Mouse (Mus musculus): ENCODE results near the gene Cilp2. TPM values are rescaled to one million over a fixed set of nuclear protein-coding genes. Genes with fewer than 3 reads are reported as not detected.
A peak's percentile ranks its signal among the peaks of the same experiment; 100 is the strongest.

The Cilp2 gene
- polyA plus RNA-seq, 1 experiment from 2014 or later: 1.2 TPM

GRCm38 (mm10) chr8:69864180-69864579 is 23.3 kb downstream of the Cilp2 start:
- no peak for ATAC-seq (ENCODE audit: low FRiP score, low read depth)
- H3K4me2 ChIP-seq (replicated peaks): no peak overlapping the region
- H3K4me3 ChIP-seq: no peak overlapping the region
- H3K9me3 ChIP-seq: no peaks in the 10 kb centered on the region
- H3K9ac ChIP-seq: 0 out of 2 replicates have a peak overlapping the region, but pooled peaks have one; percentile 8
- H3K4me1 ChIP-seq: no peaks in the 10 kb centered on the region
- H3K27me3 ChIP-seq: no peaks in the 10 kb centered on the region
- 66% methylated on average over 5 of the region's 5 CpGs for WGBS
- no peak overlapping the region for H3K27ac ChIP-seq
- no peaks in the 10 kb centered on the region for H3K36me3 ChIP-seq

GRCm38 (mm10) chr8:69863387-69864020 is 24.0 kb downstream of the Cilp2 start:
- Histone ChIP-seq H3K9me3 (no peaks in the 10 kb centered on the region), H3K4me3 (no peak overlapping the region), H3K27me3 (no peaks in the 10 kb centered on the region), H3K36me3 (no peaks in the 10 kb centered on the region), H3K27ac (no peak overlapping the region), H3K4me2 (replicated peaks) (no peak overlapping the region), H3K4me1 (no peaks in the 10 kb centered on the region), H3K9ac (no peak overlapping the region)
- no peak for ATAC-seq (ENCODE audit: low FRiP score, low read depth)
- 83% methylated on average over 5 of the region's 5 CpGs for WGBS

- Histone ChIP-seq H3K9me3 (no peaks in the 10 kb centered on the region), H3K4me2 (replicated peaks) (no peak overlapping the region), H3K36me3 (no peaks in the 10 kb centered on the region), H3K4me1 (no peaks in the 10 kb centered on the region), H3K9ac (no peak overlapping the region), H3K4me3 (no peak overlapping the region), H3K27me3 (no peaks in the 10 kb centered on the region), H3K27ac (no peak overlapping the region)
- no peak for ATAC-seq (ENCODE audit: low FRiP score, low read depth)
- 75% methylated on average over 2 of the region's 2 CpGs for WGBS
Measured at GRCm38 (mm10) chr8:69861251-69861650, 26.2 kb downstream of the Cilp2 start.

GRCm38 (mm10) chr8:69860807-69861206 is 26.7 kb downstream of the Cilp2 start:
- Histone ChIP-seq H3K4me3 (no peak overlapping the region), H3K4me2 (replicated peaks) (no peak overlapping the region), H3K4me1 (no peaks in the 10 kb centered on the region), H3K27me3 (no peaks in the 10 kb centered on the region), H3K9me3 (no peaks in the 10 kb centered on the region), H3K9ac (no peak overlapping the region), H3K36me3 (no peaks in the 10 kb centered on the region), H3K27ac (no peak overlapping the region)
- ATAC-seq (ENCODE audit: low FRiP score, low read depth): no peak
- WGBS: 58% methylated on average over 4 of the region's 4 CpGs

- ATAC-seq (ENCODE audit: low FRiP score, low read depth): no peak
- H3K27ac ChIP-seq: no peak overlapping the region
- no peak overlapping the region for H3K4me2 ChIP-seq (replicated peaks)
- H3K9me3 ChIP-seq: no peaks in the 10 kb centered on the region
- H3K4me1 ChIP-seq: no peaks in the 10 kb centered on the region
- no peaks in the 10 kb centered on the region for H3K36me3 ChIP-seq
- 91% methylated on average over 10 of the region's 10 CpGs for WGBS
- no peak overlapping the region for H3K9ac ChIP-seq
- no peaks in the 10 kb centered on the region for H3K27me3 ChIP-seq
- H3K4me3 ChIP-seq: no peak overlapping the region
Measured at GRCm38 (mm10) chr8:69853869-69854268, 33.6 kb downstream of the Cilp2 start.

- no peak overlapping the region for H3K27ac ChIP-seq
- no peaks in the 10 kb centered on the region for H3K9me3 ChIP-seq
- H3K4me2 ChIP-seq (replicated peaks): no peak overlapping the region
- no peak for ATAC-seq (ENCODE audit: low FRiP score, low read depth)
- no peaks in the 10 kb centered on the region for H3K36me3 ChIP-seq
- 77% methylated on average over 7 of the region's 7 CpGs for WGBS
- no peaks in the 10 kb centered on the region for H3K27me3 ChIP-seq
- no peak overlapping the region for H3K9ac ChIP-seq
- H3K4me3 ChIP-seq: no peak overlapping the region
- no peaks in the 10 kb centered on the region for H3K4me1 ChIP-seq
Measured at GRCm38 (mm10) chr8:69850926-69851506, 36.5 kb downstream of the Cilp2 start.

- no peaks in the 10 kb centered on the region for H3K4me1 ChIP-seq
Measured at GRCm38 (mm10) chr8:69849899-69850298, 37.6 kb downstream of the Cilp2 start.

GRCm38 (mm10) chr8:69848951-69849350 is 38.5 kb downstream of the Cilp2 start:
- H3K36me3 ChIP-seq: no peaks in the 10 kb centered on the region
- no peak overlapping the region for H3K4me2 ChIP-seq (replicated peaks)
- H3K27me3 ChIP-seq: no peaks in the 10 kb centered on the region
- H3K4me3 ChIP-seq: no peak overlapping the region
- no peak overlapping the region for H3K9ac ChIP-seq
- no peak overlapping the region for H3K27ac ChIP-seq
- H3K4me1 ChIP-seq: no peaks in the 10 kb centered on the region
- 83% methylated on average over 8 of the region's 8 CpGs for WGBS
- ATAC-seq (ENCODE audit: low FRiP score, low read depth): peak; percentile 15; the same call in 1 of the 2 replicates
- no peaks in the 10 kb centered on the region for H3K9me3 ChIP-seq

More at GRCm38 (mm10) chr8:69849899-69850298, 37.6 kb downstream of the Cilp2 start:
- Histone ChIP-seq H3K4me3 (no peak overlapping the region), H3K4me2 (replicated peaks) (no peak overlapping the region), H3K27ac (no peak overlapping the region), H3K36me3 (no peaks in the 10 kb centered on the region), H3K27me3 (no peaks in the 10 kb centered on the region), H3K9me3 (no peaks in the 10 kb centered on the region), H3K9ac (no peak overlapping the region)
- ATAC-seq (ENCODE audit: low FRiP score, low read depth): no peak
- WGBS: 37% methylated on average over 3 of the region's 3 CpGs

GRCm38 (mm10) chr8:69847167-69848065 is 40.1 kb downstream of the Cilp2 start:
- H3K4me3 ChIP-seq: no peak overlapping the region
- no peaks in the 10 kb centered on the region for H3K36me3 ChIP-seq
- H3K9me3 ChIP-seq: no peaks in the 10 kb centered on the region
- no peak overlapping the region for H3K27ac ChIP-seq
- ATAC-seq (ENCODE audit: low FRiP score, low read depth): no peak
- H3K9ac ChIP-seq: no peak overlapping the region
- no peak overlapping the region for H3K4me2 ChIP-seq (replicated peaks)
- no peaks in the 10 kb centered on the region for H3K4me1 ChIP-seq
- no peaks in the 10 kb centered on the region for H3K27me3 ChIP-seq
- 63% methylated on average over 3 of the region's 3 CpGs for WGBS

GRCm38 (mm10) chr8:69837057-69837682 is 50.3 kb downstream of the Cilp2 start:
- no peaks in the 10 kb centered on the region for H3K9me3 ChIP-seq
- no peak for ATAC-seq (ENCODE audit: low FRiP score, low read depth)
- H3K9ac ChIP-seq: no peak overlapping the region
- H3K4me3 ChIP-seq: no peak overlapping the region
- WGBS: 66% methylated on average over 8 of the region's 8 CpGs
- H3K27me3 ChIP-seq: no peaks in the 10 kb centered on the region
- no peak overlapping the region for H3K27ac ChIP-seq
- H3K4me1 ChIP-seq: peaks cover 5% of the 10 kb centered on the region; the same call in 1 of the 2 replicates
- H3K4me2 ChIP-seq (replicated peaks): no peak overlapping the region
- 0 out of 2 replicates have a peak, but pooled peaks cover 3% of the 10 kb centered on the region for H3K36me3 ChIP-seq

GRCm38 (mm10) chr8:69832298-69832853 is 55.1 kb downstream of the Cilp2 start, which contains the start of gene Pbx4:
TSS of gene Pbx4 (plus strand) at chr8:69832491.
- Histone ChIP-seq H3K4me1 (peaks cover 9% of the 10 kb centered on the region; the same call in 1 of the 2 replicates), H3K9me3 (no peaks in the 10 kb centered on the region), H3K27ac (peak within 1 kb of the TSS; percentile 40; the same call in 1 of the 2 replicates), H3K36me3 (peaks cover 27% of the 10 kb centered on the region), H3K27me3 (no peaks in the 10 kb centered on the region), H3K4me2 (replicated peaks) (peak within 1 kb of the TSS; percentile 94), H3K4me3 (peak within 1 kb of the TSS; percentile 63), H3K9ac (peak within 1 kb of the TSS; percentile 72)
- peak; percentile 98 for ATAC-seq (ENCODE audit: low FRiP score, low read depth)
- under 1% methylated on average over 38 of the region's 38 CpGs for WGBS
